Mouse (Mus musculus): ENCODE results near the gene Sytl2. TPM values are rescaled to one million over a fixed set of nuclear protein-coding genes. Genes with fewer than 3 reads are reported as not detected.

Gene Sytl2
- total RNA-seq, 2 experiments from 2014 or later: 59.4 to 61.8 TPM

DNA sequence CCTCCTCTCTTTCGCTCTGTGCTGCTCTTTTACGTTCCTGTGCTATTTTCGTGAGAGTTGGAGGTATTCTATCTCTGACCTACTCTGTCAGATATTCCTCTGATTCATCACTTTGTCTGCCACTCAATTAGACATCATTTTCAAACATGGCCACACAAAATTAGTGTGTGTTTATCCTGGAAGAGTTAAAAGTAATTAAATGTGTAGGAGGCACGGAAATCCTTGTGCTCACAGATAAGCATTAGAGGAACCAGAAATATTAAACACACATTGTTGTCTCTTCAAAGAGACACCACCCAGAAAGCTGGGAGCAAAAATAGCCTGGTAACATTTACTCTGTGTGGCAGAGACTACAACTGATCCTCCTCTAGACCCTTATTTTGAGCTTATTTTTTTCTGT lies 138.0 kb downstream of the Sytl2 start:
- DNase-seq (ENCODE audit: extremely low spot score in 1 of 2, low spot score in 2 of 2): no peak
- intact Hi-C loops (cut with DNase I): no loop called here

DNA sequence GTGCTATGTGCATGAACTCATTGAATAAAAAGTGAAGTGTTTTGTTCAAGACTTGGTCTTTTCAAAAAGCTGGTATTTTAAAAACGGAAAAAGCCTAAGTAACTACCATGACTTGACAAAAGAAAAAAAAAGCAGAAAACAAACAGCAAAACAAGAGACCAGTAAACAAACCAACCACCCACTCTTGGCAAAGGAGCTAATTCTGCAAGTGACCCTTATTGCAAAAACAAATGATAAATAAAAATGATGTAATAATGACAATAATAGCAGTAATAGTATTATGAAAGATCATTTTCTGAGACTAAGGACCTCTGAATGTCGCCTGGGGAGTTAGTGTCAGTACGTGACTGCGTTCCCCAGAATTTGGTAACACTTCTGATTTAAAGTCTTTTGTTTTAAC lies 140.0 kb downstream of the Sytl2 start:
- intact Hi-C loops (cut with DNase I): no loop called here
- no peak for DNase-seq (ENCODE audit: extremely low spot score in 1 of 2, low spot score in 2 of 2)

DNA sequence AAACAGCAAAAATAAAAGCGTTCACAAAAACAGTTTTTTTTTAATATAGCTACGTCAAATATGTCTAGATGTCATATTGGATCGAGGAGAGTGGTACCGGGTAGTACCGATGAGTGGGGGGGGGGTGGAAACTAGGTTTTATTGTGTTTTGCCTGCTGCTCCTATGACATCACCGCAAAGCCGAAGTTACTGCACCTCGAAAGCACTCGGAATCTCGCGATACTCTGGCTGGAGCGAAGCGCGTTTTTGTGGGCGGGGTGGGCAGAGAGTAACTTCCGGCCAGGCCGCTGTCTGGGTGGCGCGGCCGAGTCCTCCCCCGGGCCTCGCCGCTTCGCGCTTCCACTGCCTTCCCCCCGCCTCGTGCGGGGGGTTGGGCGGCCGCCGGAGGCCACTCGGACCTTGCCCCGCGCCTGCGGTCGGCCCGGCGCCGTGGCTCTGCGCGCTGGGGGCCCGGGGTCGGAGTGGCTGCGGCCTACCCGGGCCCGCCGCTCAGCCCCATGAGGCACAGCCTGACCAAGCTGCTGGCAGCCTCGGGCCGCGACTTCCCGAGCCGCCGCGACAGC lies 140.5 kb downstream of the Sytl2 start, which contains the start of gene Crebzf:
TSS of gene Crebzf (plus strand) at position 212 of the 563 bp plus-strand sequence.
- peak; percentile 96 to 98 for DNase-seq (ENCODE audit: extremely low spot score in 1 of 2, low spot score in 2 of 2)
- intact Hi-C loops (cut with DNase I): no loop called here

GRCm38 (mm10) chr7:90443101-90444091 lies 141.3 kb downstream of the Sytl2 start:
- intact Hi-C loops (cut with DNase I): no loop called here
- DNase-seq (ENCODE audit: extremely low spot score in 1 of 2, low spot score in 2 of 2): peak; percentile 54 to 89

DNA sequence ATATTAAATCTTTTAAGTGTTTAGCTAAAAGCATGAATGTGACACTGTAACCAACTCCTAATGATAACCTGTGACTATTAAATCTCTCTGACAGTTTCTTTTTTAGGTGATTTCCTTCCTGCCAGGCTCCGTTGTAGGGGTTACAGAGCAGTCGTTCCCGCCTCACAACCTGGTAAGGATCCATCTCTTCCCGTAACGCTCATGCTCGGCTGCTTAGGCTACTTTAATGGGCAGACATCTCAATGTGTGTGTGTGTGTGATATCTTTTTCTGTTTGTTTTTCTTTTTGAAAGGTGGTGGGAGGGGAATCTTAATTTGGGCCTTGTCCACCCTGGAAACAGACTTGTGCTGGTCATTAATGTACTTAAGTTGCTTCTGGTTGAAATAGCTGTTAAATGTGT lies 142.2 kb downstream of the Sytl2 start:
- no peak for DNase-seq (ENCODE audit: extremely low spot score in 1 of 2, low spot score in 2 of 2)
- intact Hi-C loops (cut with DNase I): no loop called here

GRCm38 (mm10) chr7:90456149-90456844 lies 154.2 kb downstream of the Sytl2 start:
- intact Hi-C loops (cut with DNase I): no loop called here

GRCm38 (mm10) chr7:90456845-90457468 lies 154.9 kb downstream of the Sytl2 start, which contains the start of gene Tmem126a:
TSS of gene Tmem126a (minus strand) at chr7:90457229.
- intact Hi-C loops (cut with DNase I): no loop called here
- DNase-seq (ENCODE audit: extremely low spot score in 1 of 2, low spot score in 2 of 2): peak; percentile 85 to 92

More at GRCm38 (mm10) chr7:90456149-90456844, 154.2 kb downstream of the Sytl2 start:
- DNase-seq (ENCODE audit: extremely low spot score in 1 of 2, low spot score in 2 of 2): no peak

DNA sequence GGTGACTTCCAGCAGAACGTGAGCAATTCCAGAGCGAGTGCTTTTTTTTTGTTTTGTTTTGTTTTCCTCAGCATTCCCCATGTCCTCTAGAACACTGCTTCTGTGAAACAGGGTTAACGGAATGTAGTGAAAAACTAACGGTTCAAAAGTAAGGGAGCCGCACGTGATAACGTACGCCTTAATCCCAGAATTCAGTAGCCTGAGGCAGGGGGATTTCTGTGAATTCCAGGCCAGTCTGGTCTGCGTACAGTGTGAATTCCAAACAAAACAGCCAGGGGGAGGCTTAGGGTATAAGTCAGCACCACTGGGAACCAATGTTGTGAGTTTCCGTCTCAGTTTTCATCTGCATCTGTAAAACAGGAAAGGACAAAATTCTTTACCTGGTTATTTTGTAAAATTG lies 155.5 kb downstream of the Sytl2 start:
- intact Hi-C loops (cut with DNase I): no loop called here
- DNase-seq (ENCODE audit: extremely low spot score in 1 of 2, low spot score in 2 of 2): no peak

Other genes starting within 250 kb of the Sytl2 start
- 100 to 1,000 TPM; 180 to 182 TPM for gene Picalm, start 172.0 kb upstream of the Sytl2 start, total RNA-seq (2021)
- gene Ccdc83, start 36.5 kb upstream of the Sytl2 start, total RNA-seq (2021): not detected
- 1 to 10 TPM in 1 of 2 experiments, under 1 TPM in 1; 0.55 to 1.2 TPM for gene Ccdc89, start 124.3 kb downstream of the Sytl2 start, total RNA-seq (2021)
- 10 to 100 TPM; 72.9 to 78.2 TPM for gene Crebzf, start 140.5 kb downstream of the Sytl2 start, total RNA-seq (2021)
- 10 to 100 TPM; 44.9 to 47.3 TPM for gene Tmem126a, start 155.0 kb downstream of the Sytl2 start, total RNA-seq (2021)
- 10 to 100 TPM; 16.6 to 19.1 TPM for gene Tmem126b, start 173.7 kb downstream of the Sytl2 start, total RNA-seq (2021)
- gene Dlg2, start 174.4 kb downstream of the Sytl2 start, total RNA-seq (2021): 100 to 1,000 TPM; 426 to 445 TPM

Data from left cerebral cortex, postnatal 10 days (tissue).